8 mouse cellular contexts compared by ENCODE assay signal in the genomic region with DNA sequence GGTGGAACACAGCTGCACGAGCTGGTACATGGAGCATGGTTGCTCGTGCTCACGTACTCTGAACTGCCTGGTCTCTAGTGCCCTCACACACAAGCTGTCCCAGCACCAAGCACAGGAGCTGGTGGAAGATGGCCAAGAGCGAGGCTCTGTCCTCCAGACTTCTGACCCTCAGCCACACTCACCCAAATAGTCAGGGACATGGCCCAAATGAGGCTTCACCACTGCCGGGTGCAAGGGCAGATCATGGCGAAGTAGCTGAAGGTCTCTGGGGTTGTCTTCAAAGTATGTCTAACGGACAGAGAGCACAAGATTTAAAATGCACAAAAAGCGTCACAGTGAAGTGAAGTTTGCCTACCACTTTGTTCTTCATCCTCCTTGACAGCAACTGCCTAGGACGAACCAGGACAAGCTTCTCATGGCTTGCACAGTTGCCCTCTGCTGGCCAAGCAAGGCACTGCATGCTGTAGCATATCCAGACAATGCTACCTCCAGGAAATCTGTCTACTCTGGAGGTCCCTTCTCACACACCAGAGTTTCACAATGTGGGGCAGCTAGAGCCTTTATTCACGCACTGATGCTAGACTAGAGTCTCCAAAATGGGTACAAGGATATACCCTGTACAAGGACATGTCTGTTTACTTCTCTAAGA. TPM values are rescaled to one million over a fixed set of nuclear protein-coding genes. Genes with fewer than 3 reads are reported as not detected.
DNase-seq lines count a peak whose midpoint lies in the region; TF ChIP-seq lines count a peak whose summit lies in the region.

No protein-coding gene starts in this region.

- DNase-seq in CD8-positive naive resting alpha-beta T cell, adult 2 months (ENCODE audit: low read depth in 2 of 2, low spot score in 2 of 2) = peak; percentile 55 to 67
- DNase-seq in R1 (ENCODE audit: low read depth, low spot score) = peak; percentile 85
- peak; percentile 80 to 89 for DNase-seq in cerebellum, postnatal 25 days
- peak; percentile 79 for DNase-seq in gastrocnemius, adult 2 months
- DNase-seq in layer of hippocampus, adult 2 months (ENCODE audit: low spot score in 2 of 2) = peak; percentile 51 to 77
- DNase-seq in lung, postnatal 10 days = peak; percentile 77
- DNase-seq in retina, embryonic 14.5 days (ENCODE audit: low spot score) = peak; percentile 91
- DNase-seq in urinary bladder, postnatal 36 days (ENCODE audit: low spot score in 2 of 2) = peak; percentile 38 to 58

- H3K4me3 ChIP-seq in gastrocnemius, adult 2 months = no peak overlapping the region
- H3K4me3 ChIP-seq in layer of hippocampus, adult 2 months = no peak overlapping the region

- no peak overlapping the region for H3K27ac ChIP-seq in gastrocnemius, adult 2 months
- H3K27ac ChIP-seq in layer of hippocampus, adult 2 months = no peak overlapping the region

- intact Hi-C loops in gastrocnemius, adult 2 months (cut with DNase I) = loop anchor here (2.0 kb wide), 1 partner anchor 265 kb away; no protein-coding TSS in a partner anchor

- no peak for TF ChIP-seq CTCF in gastrocnemius, adult 2 months (IDR thresholded peaks at IDR 0.05)
- TF ChIP-seq CTCF in layer of hippocampus, adult 2 months (conservative IDR thresholded peaks at IDR 0.05) = peak; percentile 98

RNA-seq across cellular contexts. Expression of gene Ddx56, which starts 6.0 kb away (rescaled TPM):
- total RNA-seq in gastrocnemius, adult 2 months (2021) = 10 to 100 TPM; 26.1 to 33.0 TPM
- 10 to 100 TPM; 40.1 to 48.8 TPM for total RNA-seq in layer of hippocampus, adult 2 months (2021)

RNA-seq across cellular contexts. Expression of gene Tmed4, which starts 13.1 kb away (rescaled TPM):
- total RNA-seq in gastrocnemius, adult 2 months (2021) = 10 to 100 TPM; 57.7 to 75.6 TPM
- 100 to 1,000 TPM in 1 of 2 experiments, 10 to 100 TPM in 1; 98.7 to 104 TPM for total RNA-seq in layer of hippocampus, adult 2 months (2021)

RNA-seq across cellular contexts. Expression of gene Ogdh, which starts 29.9 kb away (rescaled TPM):
- total RNA-seq in gastrocnemius, adult 2 months (2021) = 100 to 1,000 TPM; 620 to 834 TPM
- total RNA-seq in layer of hippocampus, adult 2 months (2021) = 100 to 1,000 TPM; 214 to 221 TPM

RNA-seq across cellular contexts. Expression of gene Npc1l1, which starts 31.6 kb away (rescaled TPM):
- total RNA-seq in gastrocnemius, adult 2 months (2021) = under 1 TPM; 0.31 to 0.36 TPM
- under 1 TPM; 0.27 to 0.51 TPM for total RNA-seq in layer of hippocampus, adult 2 months (2021)
